Mouse (Mus musculus) MN1 (cell line): Measurements from ENCODE around the gene Psenen.

Experiments used
- DNase-seq: peaks from one replicate; pipeline ENCODE4 v3.0.0-alpha.2; 2016; ENCODE audit warnings: low spot score

The Psenen gene

DNA sequence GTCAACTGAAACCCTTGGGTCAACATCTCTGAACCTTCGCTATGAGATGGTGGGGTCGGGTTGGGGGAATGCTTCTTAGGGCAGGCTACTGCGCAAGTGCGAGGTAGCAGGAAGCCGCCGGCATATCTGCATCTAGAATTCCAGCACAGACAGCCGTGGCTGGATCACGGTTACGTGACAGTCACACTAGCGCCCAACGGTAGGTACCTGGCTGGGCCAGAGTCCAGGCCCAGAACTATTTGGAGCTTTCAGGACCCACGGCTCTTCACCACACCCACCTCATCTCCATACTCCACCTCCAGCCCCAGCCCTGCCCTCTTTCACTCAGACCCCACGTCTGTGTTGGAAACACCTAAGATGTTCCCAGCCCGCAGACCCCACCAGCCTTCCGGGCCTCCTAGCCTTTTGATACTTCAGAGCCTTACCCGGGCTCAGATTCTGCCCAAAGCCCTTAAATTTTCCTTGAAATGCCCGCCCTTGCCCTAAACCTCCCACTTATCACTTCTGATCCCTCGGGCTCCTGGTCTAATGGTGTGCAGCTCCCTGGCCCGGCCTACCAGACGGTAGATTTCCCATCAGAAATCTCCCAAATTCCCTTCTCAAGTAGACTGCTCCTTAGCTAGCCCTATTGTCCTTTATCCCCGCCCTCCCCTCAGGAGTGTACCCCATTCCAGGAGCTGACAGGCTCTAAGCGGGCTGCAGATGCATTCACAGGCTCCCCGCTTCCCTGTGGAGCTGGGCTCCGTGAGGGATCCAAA is 48.2 kb downstream of the Psenen start:
- no peak for DNase-seq
